Mouse (Mus musculus): ENCODE results near the gene Eef1g. TPM values are rescaled to one million over a fixed set of nuclear protein-coding genes. Genes with fewer than 3 reads are reported as not detected.

Gene Eef1g
- polyA plus RNA-seq, 1 experiment from 2014 or later, result 366 TPM

DNA sequence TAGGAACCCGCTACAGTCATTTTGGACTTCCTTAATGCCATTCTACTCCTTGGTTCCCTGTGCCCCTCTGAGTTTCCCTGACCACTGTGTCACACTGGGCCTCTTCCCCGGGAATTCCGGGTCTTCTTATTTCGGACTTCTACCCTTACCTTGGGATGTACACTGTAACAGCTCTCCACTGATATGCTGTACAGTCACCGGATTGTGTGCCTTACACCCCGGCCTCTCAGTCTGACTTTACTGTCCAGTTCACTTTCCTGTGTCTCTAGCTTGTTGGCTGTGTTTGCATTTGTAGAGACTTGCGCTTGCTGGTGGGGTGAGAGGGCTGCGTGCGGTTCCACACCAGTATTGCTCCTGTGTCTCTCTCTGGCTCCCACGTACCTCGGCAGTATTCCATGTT lies 36.7 kb upstream of the Eef1g start:
- WGBS (ENCODE audit: insufficient replicate concordance), result 8% methylated on average over 11 of the region's 11 CpGs
- Histone ChIP-seq H3K9me3 (replicated peaks) (no peaks in the 10 kb centered on the region), H3K4me1 (peaks cover 50% of the 10 kb centered on the region), H3K9ac (peak overlapping the region; percentile 83), H3K36me3 (peaks cover 61% of the 10 kb centered on the region), H3K27me3 (replicated peaks) (no peaks in the 10 kb centered on the region), H3K4me2 (peak overlapping the region; percentile 96), H3K4me3 (peak overlapping the region; percentile 81), H3K27ac (peak overlapping the region; percentile 92)
- no peak for ATAC-seq

DNA sequence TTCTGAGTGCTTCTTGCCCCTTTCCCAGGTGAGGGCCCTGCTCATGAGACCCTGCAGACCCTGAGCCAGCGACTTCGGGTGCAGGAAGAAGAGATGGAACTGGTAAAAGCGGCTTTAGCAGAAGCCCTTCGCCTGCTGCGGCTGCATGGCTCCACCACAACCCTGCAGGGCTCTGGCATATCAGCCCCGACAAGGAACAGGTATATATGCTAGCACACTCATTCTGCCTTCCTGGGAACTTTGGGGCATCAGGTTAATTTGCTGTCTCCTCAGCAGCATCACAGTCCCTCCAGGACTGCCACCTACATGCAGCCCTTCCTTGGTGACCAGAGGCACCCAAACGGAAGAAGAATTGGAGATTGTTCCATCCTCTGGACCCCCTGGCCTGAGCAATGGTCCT lies 36.1 kb upstream of the Eef1g start:
- H3K9ac ChIP-seq, result peak overlapping the region; percentile 83
- no peaks in the 10 kb centered on the region for H3K27me3 ChIP-seq (replicated peaks)
- no peaks in the 10 kb centered on the region for H3K9me3 ChIP-seq (replicated peaks)
- H3K27ac ChIP-seq, result no peak overlapping the region
- WGBS (ENCODE audit: insufficient replicate concordance), result 80% methylated on average over 7 of the region's 7 CpGs
- peak overlapping the region; percentile 81 for H3K4me3 ChIP-seq
- ATAC-seq, result no peak
- H3K36me3 ChIP-seq, result peaks cover 61% of the 10 kb centered on the region
- peaks cover 50% of the 10 kb centered on the region for H3K4me1 ChIP-seq
- peak overlapping the region; percentile 96 for H3K4me2 ChIP-seq

DNA sequence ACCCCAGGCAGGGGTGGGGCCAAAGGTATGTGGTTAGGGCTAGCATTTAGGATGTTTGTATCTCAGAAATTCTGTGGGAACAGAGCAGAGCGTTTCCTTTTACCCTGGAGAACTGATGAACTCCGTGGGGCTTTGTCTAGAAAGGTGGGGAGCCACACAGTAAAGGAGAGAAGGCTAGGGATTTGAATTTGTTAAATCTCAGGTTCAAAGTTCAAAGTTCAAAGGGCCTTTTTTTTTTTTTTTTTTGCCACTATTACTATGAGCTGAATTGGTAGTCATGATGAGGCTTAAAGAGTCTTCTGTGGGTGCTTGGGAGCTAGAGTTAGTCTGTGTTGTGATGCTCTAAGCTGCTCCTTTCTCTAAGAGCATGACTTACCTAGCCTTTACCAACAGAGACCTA lies 30.1 kb upstream of the Eef1g start:
- Histone ChIP-seq H3K4me1 (peaks cover 16% of the 10 kb centered on the region), H3K9ac (no peak overlapping the region), H3K4me3 (no peak overlapping the region), H3K27me3 (replicated peaks) (no peaks in the 10 kb centered on the region), H3K4me2 (no peak overlapping the region), H3K27ac (no peak overlapping the region), H3K9me3 (replicated peaks) (no peaks in the 10 kb centered on the region), H3K36me3 (peaks cover 76% of the 10 kb centered on the region)
- ATAC-seq, result no peak
- 82% methylated on average over 2 of the region's 2 CpGs for WGBS (ENCODE audit: insufficient replicate concordance)

DNA sequence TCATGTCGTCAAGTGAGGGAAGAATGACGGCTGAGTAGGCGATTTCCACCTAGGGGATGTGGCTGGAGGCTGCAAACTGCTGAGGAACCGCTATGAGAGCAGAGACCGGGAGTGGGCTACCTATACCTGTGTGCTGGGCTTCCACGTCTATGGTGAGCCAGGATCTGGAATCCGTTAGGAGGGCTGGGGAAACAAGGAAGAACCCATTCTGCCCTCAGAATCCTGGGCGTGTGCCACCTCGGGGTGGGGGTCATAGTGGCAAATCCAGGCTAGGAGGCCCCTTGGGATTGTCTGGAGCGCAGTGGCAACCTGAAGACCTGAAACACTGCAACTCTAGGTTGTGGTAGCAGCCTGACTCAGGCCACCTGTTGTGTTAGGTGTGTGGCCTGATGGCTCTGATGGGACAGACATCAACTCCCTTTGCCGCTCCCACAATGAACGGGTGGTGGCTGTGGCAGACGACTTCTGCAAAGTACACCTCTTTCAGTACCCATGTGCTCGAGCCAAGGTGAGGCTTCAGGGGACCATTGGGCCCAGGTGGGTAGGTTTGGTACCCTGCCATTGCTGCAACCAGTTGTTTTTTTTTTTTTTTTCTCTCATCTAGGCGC lies 26.2 kb upstream of the Eef1g start:
- Histone ChIP-seq H3K27ac (peak overlapping the region; percentile 97), H3K36me3 (peaks cover 69% of the 10 kb centered on the region), H3K4me1 (peaks cover 43% of the 10 kb centered on the region), H3K4me2 (peak overlapping the region; percentile 69), H3K9ac (peak overlapping the region; percentile 99), H3K27me3 (replicated peaks) (no peaks in the 10 kb centered on the region), H3K9me3 (replicated peaks) (no peaks in the 10 kb centered on the region), H3K4me3 (no peak overlapping the region)
- ATAC-seq, result no peak
- 78% methylated on average over 15 of the region's 15 CpGs for WGBS (ENCODE audit: insufficient replicate concordance)

DNA sequence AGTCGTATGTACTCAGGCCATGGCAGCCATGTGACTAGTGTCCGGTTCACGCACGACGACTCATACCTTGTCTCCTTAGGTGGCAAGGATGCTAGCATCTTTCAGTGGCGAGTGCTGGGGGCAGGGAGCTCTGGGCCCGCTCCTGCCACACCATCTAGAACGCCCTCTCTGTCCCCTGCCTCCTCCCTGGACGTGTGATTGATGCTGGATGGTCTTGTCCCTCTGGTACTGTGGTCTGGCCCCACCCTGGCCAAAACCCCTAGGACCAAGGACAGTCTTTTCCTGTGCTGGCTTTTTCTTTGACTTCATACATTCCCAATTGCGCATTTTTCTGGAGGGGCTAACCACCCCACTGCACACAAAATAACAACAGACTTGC lies 25.7 kb upstream of the Eef1g start:
- WGBS (ENCODE audit: insufficient replicate concordance), result 54% methylated on average over 10 of the region's 10 CpGs
- Histone ChIP-seq H3K27me3 (replicated peaks) (no peaks in the 10 kb centered on the region), H3K27ac (peak overlapping the region; percentile 97), H3K4me3 (peak overlapping the region; percentile 97), H3K4me2 (peak overlapping the region; percentile 69), H3K4me1 (peaks cover 48% of the 10 kb centered on the region), H3K36me3 (peaks cover 69% of the 10 kb centered on the region), H3K9me3 (replicated peaks) (no peaks in the 10 kb centered on the region), H3K9ac (peak overlapping the region; percentile 99)
- ATAC-seq, result 0 out of 2 replicates have a peak, but pooled peaks have one; percentile 2

DNA sequence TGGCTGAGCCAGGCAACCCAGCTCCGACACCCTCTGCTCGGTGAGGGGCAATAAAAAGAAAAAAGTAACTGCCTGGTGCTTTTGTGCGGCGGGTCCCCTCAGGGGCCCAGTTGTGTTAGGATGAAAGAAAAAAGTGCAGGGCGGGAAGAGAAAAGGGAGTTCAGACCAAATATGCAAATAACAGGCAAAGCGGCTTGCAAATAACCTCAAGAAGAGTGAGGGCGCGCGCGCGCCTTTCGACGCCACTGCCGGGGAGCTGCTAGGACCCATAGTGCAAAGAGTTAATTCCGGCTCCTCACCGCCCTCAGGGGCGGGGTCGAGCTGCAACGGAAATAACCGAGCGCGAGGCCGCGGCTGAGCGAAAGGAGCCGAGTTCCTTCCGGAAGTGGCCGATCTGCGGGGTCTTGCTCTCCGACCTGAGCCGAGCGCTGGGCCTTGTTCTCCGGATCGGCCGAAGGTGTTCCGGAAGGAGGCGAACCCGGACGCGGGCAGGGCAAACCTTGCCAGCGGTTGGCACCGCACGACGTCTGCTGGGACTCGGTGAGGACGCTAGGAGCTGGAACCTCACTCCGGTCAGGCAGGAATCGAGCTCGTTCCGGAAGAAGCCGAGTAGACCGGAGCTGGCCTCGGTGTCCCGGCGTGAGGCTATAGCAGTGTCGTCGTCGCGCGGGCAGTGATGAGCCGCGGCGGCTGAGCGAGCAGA lies 25.2 kb upstream of the Eef1g start, which contains the start of gene Mta2:
Gene Mta2 (plus strand): TSS at position 361 of the 703 bp plus-strand sequence.
- Histone ChIP-seq H3K9me3 (replicated peaks) (no peaks in the 10 kb centered on the region), H3K9ac (peak within 1 kb of the TSS; percentile 99), H3K36me3 (peaks cover 69% of the 10 kb centered on the region), H3K4me1 (peaks cover 53% of the 10 kb centered on the region), H3K27ac (peak within 1 kb of the TSS; percentile 97), H3K4me3 (peak within 1 kb of the TSS; percentile 97), H3K27me3 (replicated peaks) (no peaks in the 10 kb centered on the region), H3K4me2 (peak within 1 kb of the TSS; percentile 69)
- peak; percentile 89 for ATAC-seq
- under 1% methylated on average over 64 of the region's 64 CpGs for WGBS (ENCODE audit: insufficient replicate concordance)

DNA sequence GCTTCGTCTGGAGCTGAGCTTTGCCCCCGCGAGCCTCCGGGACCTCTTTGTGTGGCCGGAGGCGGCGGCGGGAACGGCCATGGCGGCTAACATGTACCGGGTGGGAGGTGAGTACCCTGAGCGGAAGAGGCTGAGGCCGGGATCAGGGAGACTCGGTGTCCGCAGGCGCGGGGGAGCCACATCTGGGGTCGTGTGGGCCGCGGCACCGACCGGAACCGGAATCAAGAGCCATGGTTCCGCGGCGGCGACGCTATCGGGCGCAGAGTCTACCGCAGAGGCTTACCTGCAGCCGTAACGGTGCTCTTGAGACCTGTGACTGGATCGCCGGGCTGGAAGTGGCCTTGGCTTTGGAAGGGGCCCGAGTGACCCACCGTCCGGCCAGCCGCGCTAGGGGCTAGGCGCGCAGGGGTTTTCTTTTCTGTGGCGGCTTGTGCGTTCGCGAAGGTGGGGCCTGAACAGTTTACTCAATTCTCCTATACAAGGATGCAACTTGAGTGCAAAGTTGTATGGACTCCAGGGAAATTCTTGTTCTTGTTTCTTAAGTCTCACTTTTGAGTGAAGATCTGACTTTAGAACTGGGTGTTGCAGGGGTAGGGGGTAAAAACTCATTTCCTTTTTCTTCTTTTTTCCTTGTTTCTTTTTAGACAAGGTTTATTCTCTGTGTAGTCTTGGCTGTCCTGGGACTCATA lies 24.4 kb upstream of the Eef1g start:
- H3K4me1 ChIP-seq, result peaks cover 59% of the 10 kb centered on the region
- H3K4me2 ChIP-seq, result peak overlapping the region; percentile 69
- peaks cover 68% of the 10 kb centered on the region for H3K36me3 ChIP-seq
- H3K27ac ChIP-seq, result peak overlapping the region; percentile 97
- no peaks in the 10 kb centered on the region for H3K9me3 ChIP-seq (replicated peaks)
- H3K27me3 ChIP-seq (replicated peaks), result no peaks in the 10 kb centered on the region
- H3K4me3 ChIP-seq, result peak overlapping the region; percentile 97
- WGBS (ENCODE audit: insufficient replicate concordance), result under 1% methylated on average over 46 of the region's 46 CpGs
- peak overlapping the region; percentile 99 for H3K9ac ChIP-seq
- peak; percentile 20 for ATAC-seq

DNA sequence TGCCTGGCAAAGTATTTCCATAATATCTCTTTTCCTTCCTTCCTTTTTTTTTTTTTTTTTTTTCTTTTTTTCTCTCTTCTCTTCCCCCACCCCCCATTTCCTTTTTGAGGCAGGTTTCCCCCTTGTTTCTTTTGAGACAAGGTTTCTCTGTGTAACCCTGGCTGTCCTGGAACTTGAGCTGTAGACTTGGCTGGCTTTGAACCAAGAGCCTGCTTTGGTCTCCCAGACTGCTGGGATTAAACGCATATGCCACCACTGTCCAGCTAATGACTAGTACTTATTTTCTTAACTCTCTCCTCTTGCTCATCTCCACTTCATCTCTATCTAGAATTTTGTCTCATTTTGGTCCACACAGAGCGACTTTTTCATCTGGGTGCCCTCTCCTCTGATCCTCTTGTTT lies 23.8 kb upstream of the Eef1g start:
- peak overlapping the region; percentile 99 for H3K9ac ChIP-seq
- peaks cover 66% of the 10 kb centered on the region for H3K4me1 ChIP-seq
- peaks cover 70% of the 10 kb centered on the region for H3K36me3 ChIP-seq
- no peak for ATAC-seq
- H3K27ac ChIP-seq, result peak overlapping the region; percentile 97
- H3K4me3 ChIP-seq, result peak overlapping the region; percentile 97
- no peaks in the 10 kb centered on the region for H3K9me3 ChIP-seq (replicated peaks)
- 32% methylated on average over 2 of the region's 2 CpGs for WGBS (ENCODE audit: insufficient replicate concordance)
- H3K4me2 ChIP-seq, result peak overlapping the region; percentile 69
- H3K27me3 ChIP-seq (replicated peaks), result no peaks in the 10 kb centered on the region

DNA sequence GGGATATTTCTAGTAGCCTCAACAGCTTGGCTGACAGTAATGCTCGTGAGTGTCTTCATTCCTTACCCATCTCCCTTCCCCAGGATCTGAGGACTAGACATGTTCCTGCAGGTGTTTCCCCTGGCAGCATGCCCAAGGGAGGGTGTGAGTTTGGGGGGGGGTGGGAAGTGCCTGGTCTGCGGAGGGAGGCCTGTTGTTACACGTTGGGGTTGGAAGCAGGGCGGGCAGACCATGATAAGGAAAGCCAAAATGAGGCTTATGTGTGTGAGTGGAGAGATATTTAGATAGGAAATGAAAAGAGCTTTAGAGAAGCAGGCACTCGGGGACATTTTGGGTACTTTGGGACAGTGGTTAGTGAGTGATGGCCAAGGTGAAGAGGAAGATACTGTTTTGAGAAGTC lies 22.8 kb upstream of the Eef1g start:
- Histone ChIP-seq H3K4me3 (peak overlapping the region; percentile 97), H3K36me3 (peaks cover 70% of the 10 kb centered on the region), H3K4me1 (peaks cover 67% of the 10 kb centered on the region), H3K9ac (peak overlapping the region; percentile 99), H3K4me2 (peak overlapping the region; percentile 69), H3K27me3 (replicated peaks) (no peaks in the 10 kb centered on the region), H3K27ac (peak overlapping the region; percentile 97), H3K9me3 (replicated peaks) (no peaks in the 10 kb centered on the region)
- 14% methylated on average over 5 of the region's 5 CpGs for WGBS (ENCODE audit: insufficient replicate concordance)
- ATAC-seq, result peak; percentile 51

DNA sequence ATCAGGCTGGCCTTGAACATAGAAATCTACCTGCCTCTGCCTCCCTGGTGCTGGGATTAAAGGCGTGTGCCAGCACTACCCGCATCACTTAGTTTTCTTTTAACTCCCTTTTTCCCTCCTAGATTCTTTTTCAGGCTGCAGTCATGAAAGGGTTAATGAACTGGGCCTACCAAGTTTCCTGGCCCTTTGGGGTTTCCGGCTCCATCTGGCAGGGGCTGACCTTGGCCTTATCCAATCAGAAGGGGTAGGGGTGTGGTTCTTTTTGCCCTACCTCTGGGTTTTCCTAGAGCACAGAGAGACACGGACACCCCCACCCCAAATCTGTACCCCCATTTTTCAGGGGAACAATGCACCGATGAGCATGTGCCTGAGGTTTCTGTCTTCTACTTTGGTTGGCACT lies 22.1 kb upstream of the Eef1g start:
- H3K4me2 ChIP-seq, result peak overlapping the region; percentile 69
- H3K9ac ChIP-seq, result peak overlapping the region; percentile 99
- H3K36me3 ChIP-seq, result peaks cover 71% of the 10 kb centered on the region
- peak overlapping the region; percentile 30 for H3K4me3 ChIP-seq
- no peaks in the 10 kb centered on the region for H3K27me3 ChIP-seq (replicated peaks)
- peaks cover 67% of the 10 kb centered on the region for H3K4me1 ChIP-seq
- no peak for ATAC-seq
- H3K9me3 ChIP-seq (replicated peaks), result no peaks in the 10 kb centered on the region
- WGBS (ENCODE audit: insufficient replicate concordance), result 25% methylated on average over 5 of the region's 5 CpGs
- H3K27ac ChIP-seq, result peak overlapping the region; percentile 97

DNA sequence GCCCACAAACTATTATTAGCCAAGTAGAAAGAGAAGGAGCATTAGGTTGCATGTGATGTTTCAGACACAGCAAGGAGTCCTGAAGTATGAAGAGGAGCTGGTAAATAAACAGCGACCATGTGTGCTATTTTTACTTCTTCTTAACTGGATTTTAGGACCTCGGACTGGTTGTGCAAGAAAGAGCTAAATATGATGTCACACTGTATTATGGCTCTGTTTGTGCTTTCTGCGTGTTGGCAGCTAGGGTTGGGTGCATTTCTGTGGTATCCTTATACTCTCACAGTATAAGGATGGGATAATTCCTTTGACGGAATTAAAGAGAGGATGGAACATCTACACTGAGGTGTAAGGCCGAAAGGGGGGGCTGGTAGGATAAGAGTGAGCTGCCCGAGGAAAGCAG lies 21.6 kb upstream of the Eef1g start:
- peak overlapping the region; percentile 69 for H3K4me2 ChIP-seq
- H3K36me3 ChIP-seq, result peaks cover 73% of the 10 kb centered on the region

DNA sequence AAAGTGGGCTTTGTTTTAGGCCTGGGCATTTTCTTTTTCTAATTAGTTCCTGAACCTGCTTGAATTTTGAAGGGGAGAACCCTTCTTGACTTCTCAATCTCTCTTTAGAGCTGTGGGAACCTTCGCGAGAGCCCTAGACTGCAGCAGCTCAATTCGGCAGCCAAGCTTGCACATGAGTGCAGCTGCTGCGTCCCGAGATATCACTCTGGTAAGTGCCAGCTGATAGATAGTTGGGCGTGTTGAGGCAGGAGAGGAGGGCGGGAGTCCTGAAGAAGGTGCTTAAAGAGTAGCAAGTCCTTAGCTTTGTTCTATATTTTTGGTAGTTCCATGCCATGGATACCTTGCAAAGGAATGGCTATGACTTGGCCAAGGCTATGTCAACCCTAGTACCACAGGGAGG lies 19.9 kb upstream of the Eef1g start:
- Histone ChIP-seq H3K9me3 (replicated peaks) (no peaks in the 10 kb centered on the region), H3K36me3 (peaks cover 84% of the 10 kb centered on the region), H3K4me1 (peaks cover 61% of the 10 kb centered on the region), H3K4me2 (peak overlapping the region; percentile 69), H3K27me3 (replicated peaks) (no peaks in the 10 kb centered on the region), H3K9ac (peak overlapping the region; percentile 50), H3K4me3 (peak overlapping the region; percentile 5; the same call in 1 of the 2 replicates), H3K27ac (peak overlapping the region; percentile 76)
- 43% methylated on average over 7 of the region's 7 CpGs for WGBS (ENCODE audit: insufficient replicate concordance)
- peak; percentile 58; the same call in 1 of the 2 replicates for ATAC-seq

More for the DNA sequence above, 21.6 kb upstream of the Eef1g start:
- H3K27ac ChIP-seq, result peak overlapping the region; percentile 97
- peaks cover 65% of the 10 kb centered on the region for H3K4me1 ChIP-seq
- no peak for ATAC-seq
- 81% methylated on average over 6 of the region's 6 CpGs for WGBS (ENCODE audit: insufficient replicate concordance)
- peak overlapping the region; percentile 30 for H3K4me3 ChIP-seq
- no peaks in the 10 kb centered on the region for H3K27me3 ChIP-seq (replicated peaks)
- H3K9ac ChIP-seq, result peak overlapping the region; percentile 99; the same call in 1 of the 2 replicates
- no peaks in the 10 kb centered on the region for H3K9me3 ChIP-seq (replicated peaks)
